ENCODE assay signal across 8 mouse cellular contexts in the genomic region with DNA sequence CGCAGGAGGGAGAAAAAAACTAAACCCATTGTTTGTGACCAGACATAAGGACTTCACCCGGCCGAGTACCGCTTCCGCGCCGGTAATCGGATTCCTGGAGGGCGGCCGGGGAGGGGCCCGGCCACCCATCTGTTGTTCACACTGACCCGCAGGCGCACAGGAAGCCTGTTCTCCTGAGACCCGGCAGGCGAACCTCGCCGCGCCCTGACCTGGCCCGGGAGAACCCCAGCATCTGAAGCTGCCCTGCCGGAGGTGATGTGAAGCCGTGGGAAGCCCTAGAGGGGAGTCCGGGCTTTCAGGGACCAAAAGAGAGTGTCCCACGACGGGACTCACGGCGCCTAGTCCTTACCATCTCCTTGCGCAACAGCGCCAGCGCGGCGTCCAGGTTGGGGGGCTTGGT. TPM values are rescaled to one million over a fixed set of nuclear protein-coding genes. Genes with fewer than 3 reads are reported as not detected.
DNase-seq lines count a peak whose midpoint lies in the region; ATAC-seq lines count a peak whose summit lies in the region.

No protein-coding gene starts in this region.

- peak overlapping the region; percentile 89 for H3K4me2 ChIP-seq in hindbrain, embryonic 15.5 days

- under 1% methylated on average over 31 of the region's 31 CpGs for WGBS in forebrain, embryonic 10.5 days
- under 1% methylated on average over 31 of the region's 31 CpGs for WGBS in hindbrain, embryonic 15.5 days

- no peaks in the 10 kb centered on the region for H3K36me3 ChIP-seq in forebrain, embryonic 10.5 days (replicated peaks)
- no peaks in the 10 kb centered on the region for H3K36me3 ChIP-seq in hindbrain, embryonic 15.5 days

- peak overlapping the region; percentile 65 for H3K4me3 ChIP-seq in forebrain, embryonic 10.5 days
- peak overlapping the region; percentile 47 for H3K4me3 ChIP-seq in hindbrain, embryonic 15.5 days

- peaks cover 72% of the 10 kb centered on the region for H3K27me3 ChIP-seq in forebrain, embryonic 10.5 days (ENCODE audit: poor library complexity, severe bottlenecking)
- H3K27me3 ChIP-seq in hindbrain, embryonic 15.5 days = peaks cover 46% of the 10 kb centered on the region

- no peak for ATAC-seq in hindbrain, embryonic 15.5 days (ENCODE audit: low FRiP score, low read depth)
- no peak for ATAC-seq in megakaryocyte progenitor cell, adult 5-6 weeks (replicated peaks; ENCODE audit: poor library complexity)

- peak overlapping the region; percentile 21; the same call in 1 of the 2 replicates for H3K9ac ChIP-seq in hindbrain, embryonic 15.5 days

- DNase-seq in testis, postnatal 10 days (ENCODE audit: low spot score) = peak; percentile 53
- no peak for DNase-seq in testis, postnatal 14 days (ENCODE audit: low spot score)
- DNase-seq in forebrain, embryonic 10.5 days (ENCODE audit: extremely low spot score, low spot score) = peak; percentile 36
- DNase-seq in mesoderm, embryonic 11.5 days (ENCODE audit: low read depth, low spot score) = peak; percentile 29
- no peak for DNase-seq in natural killer cell, adult 2 months (ENCODE audit: low spot score in 2 of 2)
- no peak for DNase-seq in frontal cortex, postnatal 25 days (ENCODE audit: low spot score in 2 of 2)

- H3K4me1 ChIP-seq in forebrain, embryonic 10.5 days = peaks cover 31% of the 10 kb centered on the region
- H3K4me1 ChIP-seq in hindbrain, embryonic 15.5 days (replicated peaks) = peaks cover 15% of the 10 kb centered on the region

- H3K9me3 ChIP-seq in forebrain, embryonic 10.5 days = no peaks in the 10 kb centered on the region
- no peaks in the 10 kb centered on the region; the same call in 1 of the 2 replicates for H3K9me3 ChIP-seq in hindbrain, embryonic 15.5 days

- peak overlapping the region; percentile 63; the same call in 1 of the 2 replicates for H3K27ac ChIP-seq in forebrain, embryonic 10.5 days
- no peak overlapping the region for H3K27ac ChIP-seq in hindbrain, embryonic 15.5 days (replicated peaks)

RNA-seq across cellular contexts. Expression of a gene that starts 0.4 kb away (rescaled TPM):
- 1.8 and 2.3 TPM in 2 replicates for polyA plus RNA-seq in forebrain, embryonic 10.5 days (2016; fragmentation: Nextera tagmentation; extraction: Ambion mirVana)
- polyA plus RNA-seq in hindbrain, embryonic 15.5 days (2015; fragmentation: Nextera tagmentation; extraction: Ambion mirVana) = 1.1 and 1.8 TPM in 2 replicates
- total RNA-seq in megakaryocyte progenitor cell, adult 5-6 weeks (2015) = not detected in 2 replicates
- total RNA-seq in megakaryocyte progenitor cell, adult 5-6 weeks (2017) = not detected in 2 replicates

RNA-seq across cellular contexts. Expression of a gene that starts 29.3 kb away (rescaled TPM):
- polyA plus RNA-seq in forebrain, embryonic 10.5 days (2016; fragmentation: Nextera tagmentation; extraction: Ambion mirVana) = 32.6 and 40.3 TPM in 2 replicates
- 35.6 and 40.2 TPM in 2 replicates for polyA plus RNA-seq in hindbrain, embryonic 15.5 days (2015; fragmentation: Nextera tagmentation; extraction: Ambion mirVana)
- 10.1 and 13.3 TPM in 2 replicates for total RNA-seq in megakaryocyte progenitor cell, adult 5-6 weeks (2015)
- 4.0 and 5.8 TPM in 2 replicates for total RNA-seq in megakaryocyte progenitor cell, adult 5-6 weeks (2017)

RNA-seq across cellular contexts. Expression of a gene that starts 29.4 kb away (rescaled TPM):
- 50.1 and 51.8 TPM in 2 replicates for polyA plus RNA-seq in forebrain, embryonic 10.5 days (2016; fragmentation: Nextera tagmentation; extraction: Ambion mirVana)
- polyA plus RNA-seq in hindbrain, embryonic 15.5 days (2015; fragmentation: Nextera tagmentation; extraction: Ambion mirVana) = 61.8 and 66.1 TPM in 2 replicates
- 49.9 and 51.7 TPM in 2 replicates for total RNA-seq in megakaryocyte progenitor cell, adult 5-6 weeks (2015)
- 52.1 and 52.3 TPM in 2 replicates for total RNA-seq in megakaryocyte progenitor cell, adult 5-6 weeks (2017)

RNA-seq across cellular contexts. Expression of a gene that starts 41.7 kb away (rescaled TPM):
- polyA plus RNA-seq in forebrain, embryonic 10.5 days (2016; fragmentation: Nextera tagmentation; extraction: Ambion mirVana) = 0.18 and 0.35 TPM in 2 replicates
- 28.5 and 29.6 TPM in 2 replicates for polyA plus RNA-seq in hindbrain, embryonic 15.5 days (2015; fragmentation: Nextera tagmentation; extraction: Ambion mirVana)
- total RNA-seq in megakaryocyte progenitor cell, adult 5-6 weeks (2015) = not detected in 2 replicates
- total RNA-seq in megakaryocyte progenitor cell, adult 5-6 weeks (2017) = 0.07 TPM in 1 of 2 replicates, not detected in the other

Comparison
In these comparisons a context has a peak if more than half of its experiments do, and no peak if none do; other contexts are left out.
1. DNase-seq: peak in testis, postnatal 10 days (single experiment), forebrain, embryonic 10.5 days (single experiment) and mesoderm, embryonic 11.5 days (single experiment); none in testis, postnatal 14 days (single experiment), natural killer cell, adult 2 months (0 of 2) and frontal cortex, postnatal 25 days (0 of 2).